Mouse (Mus musculus): ENCODE data around the gene Bricd5. TPM values are rescaled to one million over a fixed set of nuclear protein-coding genes. Genes with fewer than 3 reads are reported as not detected.

Bricd5 gene
- polyA plus RNA-seq, 1 experiment: 0.15 TPM

GRCm38 (mm10) chr17:24441148-24441547 is 32.5 kb upstream of the Bricd5 start:
- no peak for TF ChIP-seq POLR2A (IDR thresholded peaks at IDR 0.05; ENCODE audit: borderline replicate concordance, extremely low read depth, low read depth, low read length)
- peak; percentile 22; the same call in 1 of the 2 replicates for TF ChIP-seq CTCF (IDR thresholded peaks at IDR 0.05; ENCODE audit: insufficient read depth, low read length)
- H3K4me3 ChIP-seq (replicated peaks; ENCODE audit: extremely low read depth, low read depth, low read length): no peak overlapping the region
- 49% methylated on average over 2 of the region's 2 CpGs for WGBS
- no peaks in the 10 kb centered on the region for H3K4me1 ChIP-seq (ENCODE audit: control insufficient read depth, insufficient read depth, low read length)
- no peak for DNase-seq

- no peak overlapping the region for H3K4me3 ChIP-seq (replicated peaks; ENCODE audit: extremely low read depth, low read depth, low read length)
- no peak for TF ChIP-seq CTCF (IDR thresholded peaks at IDR 0.05; ENCODE audit: insufficient read depth, low read length)
- no peak for TF ChIP-seq POLR2A (IDR thresholded peaks at IDR 0.05; ENCODE audit: borderline replicate concordance, extremely low read depth, low read depth, low read length)
- no peak for DNase-seq
- H3K4me1 ChIP-seq (ENCODE audit: control insufficient read depth, insufficient read depth, low read length): no peaks in the 10 kb centered on the region
- WGBS: 87% methylated on average over 14 of the region's 14 CpGs
These were observed 31.6 kb upstream of the Bricd5 start for GRCm38 (mm10) chr17:24442107-24442506.

GRCm38 (mm10) chr17:24442632-24443155 is 31.0 kb upstream of the Bricd5 start, which contains the start of gene Dnase1l2:
Gene Dnase1l2 (minus strand): TSS chr17:24443105.
- no peak for TF ChIP-seq CTCF (IDR thresholded peaks at IDR 0.05; ENCODE audit: insufficient read depth, low read length)
- TF ChIP-seq POLR2A (IDR thresholded peaks at IDR 0.05; ENCODE audit: borderline replicate concordance, extremely low read depth, low read depth, low read length): no peak
- no peak for DNase-seq
- Histone ChIP-seq H3K4me1 (ENCODE audit: control insufficient read depth, insufficient read depth, low read length) (no peaks in the 10 kb centered on the region), H3K4me3 (replicated peaks; ENCODE audit: extremely low read depth, low read depth, low read length) (no peak within 1 kb of the TSS)
- 64% methylated on average over 7 of the region's 7 CpGs for WGBS

GRCm38 (mm10) chr17:24443409-24443808 is 30.3 kb upstream of the Bricd5 start:
- no peak for DNase-seq
- TF ChIP-seq CTCF (IDR thresholded peaks at IDR 0.05; ENCODE audit: insufficient read depth, low read length) (no peak), POLR2A (IDR thresholded peaks at IDR 0.05; ENCODE audit: borderline replicate concordance, extremely low read depth, low read depth, low read length) (no peak)
- Histone ChIP-seq H3K4me1 (ENCODE audit: control insufficient read depth, insufficient read depth, low read length) (no peaks in the 10 kb centered on the region), H3K4me3 (replicated peaks; ENCODE audit: extremely low read depth, low read depth, low read length) (no peak overlapping the region)
- WGBS: 86% methylated on average over 4 of the region's 4 CpGs

GRCm38 (mm10) chr17:24446590-24446989 is 27.1 kb upstream of the Bricd5 start:
- Histone ChIP-seq H3K4me1 (ENCODE audit: control insufficient read depth, insufficient read depth, low read length) (no peaks in the 10 kb centered on the region), H3K4me3 (replicated peaks; ENCODE audit: extremely low read depth, low read depth, low read length) (no peak overlapping the region)
- TF ChIP-seq CTCF (IDR thresholded peaks at IDR 0.05; ENCODE audit: insufficient read depth, low read length): no peak
- no peak for TF ChIP-seq POLR2A (IDR thresholded peaks at IDR 0.05; ENCODE audit: borderline replicate concordance, extremely low read depth, low read depth, low read length)
- no peak for DNase-seq
- 95% methylated on average over 8 of the region's 8 CpGs for WGBS

- no peak for TF ChIP-seq CTCF (IDR thresholded peaks at IDR 0.05; ENCODE audit: insufficient read depth, low read length)
- no peak for TF ChIP-seq POLR2A (IDR thresholded peaks at IDR 0.05; ENCODE audit: borderline replicate concordance, extremely low read depth, low read depth, low read length)
- no peak for DNase-seq
- Histone ChIP-seq H3K4me3 (replicated peaks; ENCODE audit: extremely low read depth, low read depth, low read length) (no peak overlapping the region), H3K4me1 (ENCODE audit: control insufficient read depth, insufficient read depth, low read length) (no peaks in the 10 kb centered on the region; the same call in 1 of the 2 replicates)
- 89% methylated on average over 6 of the region's 6 CpGs for WGBS
These were observed 24.2 kb upstream of the Bricd5 start for GRCm38 (mm10) chr17:24449507-24449906.

GRCm38 (mm10) chr17:24451220-24451619 is 22.5 kb upstream of the Bricd5 start:
- H3K4me1 ChIP-seq (ENCODE audit: control insufficient read depth, insufficient read depth, low read length): no peaks in the 10 kb centered on the region; the same call in 1 of the 2 replicates
- WGBS: 96% methylated on average over 6 of the region's 6 CpGs
- no peak overlapping the region for H3K4me3 ChIP-seq (replicated peaks; ENCODE audit: extremely low read depth, low read depth, low read length)
- no peak for DNase-seq
- TF ChIP-seq CTCF (IDR thresholded peaks at IDR 0.05; ENCODE audit: insufficient read depth, low read length) (no peak), POLR2A (IDR thresholded peaks at IDR 0.05; ENCODE audit: borderline replicate concordance, extremely low read depth, low read depth, low read length) (no peak)

- Histone ChIP-seq H3K4me3 (replicated peaks; ENCODE audit: extremely low read depth, low read depth, low read length) (no peak overlapping the region), H3K4me1 (ENCODE audit: control insufficient read depth, insufficient read depth, low read length) (no peaks in the 10 kb centered on the region; the same call in 1 of the 2 replicates)
- DNase-seq: no peak
- TF ChIP-seq POLR2A (IDR thresholded peaks at IDR 0.05; ENCODE audit: borderline replicate concordance, extremely low read depth, low read depth, low read length) (no peak), CTCF (IDR thresholded peaks at IDR 0.05; ENCODE audit: insufficient read depth, low read length) (no peak)
- WGBS: 58% methylated on average over 2 of the region's 2 CpGs
These were observed 20.3 kb upstream of the Bricd5 start for GRCm38 (mm10) chr17:24453372-24453771.

- WGBS: 2% methylated on average over 14 of the region's 14 CpGs
- H3K4me3 ChIP-seq (replicated peaks; ENCODE audit: extremely low read depth, low read depth, low read length): peak overlapping the region; percentile 87
- no peaks in the 10 kb centered on the region; the same call in 1 of the 2 replicates for H3K4me1 ChIP-seq (ENCODE audit: control insufficient read depth, insufficient read depth, low read length)
- TF ChIP-seq POLR2A (IDR thresholded peaks at IDR 0.05; ENCODE audit: borderline replicate concordance, extremely low read depth, low read depth, low read length) (no peak), CTCF (IDR thresholded peaks at IDR 0.05; ENCODE audit: insufficient read depth, low read length) (no peak)
- no peak for DNase-seq
These were observed 19.4 kb upstream of the Bricd5 start for GRCm38 (mm10) chr17:24454218-24454755.
